Mouse (Mus musculus) forebrain, postnatal 0 days (tissue): ENCODE measurements around the gene Arhgap31. TPM values are rescaled to one million over a fixed set of nuclear protein-coding genes. Genes with fewer than 3 reads are reported as not detected.
"Not testable (repeated sequence)": the region's sequence is repeated elsewhere in the genome, so short reads cannot be mapped to it uniquely, and the experiment has no call there.

Source experiments
- ATAC-seq: fragments of 200-750 bp; cut with Nextera tagmentation; 2 replicates; pipeline ENCODE4 v1.8.0; 2017; ENCODE audit warnings: mild to moderate bottlenecking, moderate library complexity
- DNase-seq: peaks from one replicate; pipeline ENCODE4 v3.0.0-alpha.2; 2015
- H3K27ac ChIP-seq: fragments of 300-500 bp; sonication (generic); 2 replicates; pipeline ENCODE4 v1.5.1; 2014; ENCODE audit warnings: low read depth, mild to moderate bottlenecking, antibody characterized with exemption, low read length, moderate library complexity, mixed read lengths
- H3K27me3 ChIP-seq: fragments of 300-500 bp; sonication (generic); 2 replicates; pipeline ENCODE4 v1.6.1; 2014; ENCODE audit warnings: mild to moderate bottlenecking, low read length, mixed read lengths; ENCODE audit not compliant: insufficient read depth
- H3K36me3 ChIP-seq: fragments of 300-500 bp; sonication (generic); 2 replicates; pipeline ENCODE4 v1.6.1; 2014; ENCODE audit warnings: mild to moderate bottlenecking, moderate library complexity; ENCODE audit not compliant: insufficient read depth
- H3K4me1 ChIP-seq: fragments of 300-500 bp; sonication (generic); 2 replicates; pipeline ENCODE4 v1.6.1; 2014; ENCODE audit warnings: antibody characterized with exemption; ENCODE audit not compliant: insufficient read depth
- H3K4me2 ChIP-seq: fragments of 300-500 bp; sonication (generic); 2 replicates; pipeline ENCODE4 v1.6.1; 2014; ENCODE audit warnings: low read depth, mild to moderate bottlenecking, moderate library complexity
- H3K4me3 ChIP-seq: fragments of 300-500 bp; sonication (generic); 2 replicates; pipeline ENCODE4 v1.5.1; 2014; ENCODE audit warnings: low read depth, low read length, mixed read lengths
- H3K9ac ChIP-seq: fragments of 300-500 bp; sonication (generic); 2 replicates; pipeline ENCODE4 v1.6.1; 2014; ENCODE audit warnings: mild to moderate bottlenecking
- H3K9me3 ChIP-seq: fragments of 300-500 bp; sonication (generic); 2 replicates; pipeline ENCODE4 v1.6.1; 2016; ENCODE audit warnings: low read length
- CTCF ChIP-seq: sonication (generic); IDR thresholded peaks from 2 replicates; pipeline ENCODE4 v1.5.1; 2016; ENCODE audit warnings: antibody characterized with exemption, control low read depth, low read depth
- WGBS: fragments of 180-500 bp; shearing (Covaris S2); extraction: QIAGEN DNeasy Blood & Tissue Kit; methylation state at CpG from one replicate; pipeline ENCODE4 v1.1.7; 2014; 5-methylcytosine and 5-hydroxymethylcytosine counted together
- polyA plus RNA-seq: library from polyadenylated mRNA; unstranded; fragments of >200 nt; fragmentation: Nextera tagmentation; extraction: Ambion mirVana; gene quantifications from 2 replicates; pipeline ENCODE4 v1.2.1, GENCODE M21; 2015
- total RNA-seq: library from RNA; depleted of rRNA; stranded (reverse); fragments of >200 nt; gene quantifications from 2 replicates; pipeline ENCODE4 v1.2.3, GENCODE M21; 2014

Arhgap31 gene
- total and polyA plus RNA-seq, 2 experiments from 2014 or later = 2.4 to 9.6 TPM

DNA sequence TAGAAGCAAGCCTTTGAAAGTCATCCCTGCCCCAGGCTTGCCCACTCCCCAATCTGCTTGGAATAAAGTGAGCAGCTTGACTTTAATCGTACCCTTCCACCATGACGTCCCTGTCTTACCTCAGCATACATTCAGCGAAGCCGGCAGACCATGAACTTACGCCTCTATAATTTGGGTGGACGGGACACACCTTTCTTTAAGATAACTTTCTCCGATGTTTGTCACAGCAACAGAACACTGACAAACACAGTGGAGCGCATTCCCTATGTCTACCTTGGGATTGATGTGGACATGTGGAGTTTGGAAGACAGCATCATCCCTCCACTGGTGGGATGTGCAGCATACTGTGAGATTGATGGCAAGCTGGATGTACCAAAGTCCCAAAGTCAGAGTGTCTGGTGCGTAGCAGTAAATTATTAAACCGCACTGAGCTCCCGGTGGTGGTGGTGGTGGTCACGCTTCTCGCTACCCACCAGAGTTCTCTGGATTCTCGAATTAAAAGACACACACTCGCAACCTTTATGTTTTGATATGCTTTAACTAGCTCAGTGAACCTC, 15.6 kb upstream of the Arhgap31 start:
- no peak for TF ChIP-seq CTCF
- WGBS = 92% methylated on average over 15 of the region's 15 CpGs
- no peak for ATAC-seq
- no peak for DNase-seq
- no peak overlapping the region for H3K4me2 ChIP-seq
- H3K4me3 ChIP-seq = no peak overlapping the region
- no peaks in the 10 kb centered on the region for H3K36me3 ChIP-seq
- H3K9me3 ChIP-seq = no peaks in the 10 kb centered on the region
- no peak overlapping the region for H3K27ac ChIP-seq
- no peaks in the 10 kb centered on the region for H3K27me3 ChIP-seq
- no peaks in the 10 kb centered on the region for H3K4me1 ChIP-seq
- H3K9ac ChIP-seq = no peak overlapping the region

DNA sequence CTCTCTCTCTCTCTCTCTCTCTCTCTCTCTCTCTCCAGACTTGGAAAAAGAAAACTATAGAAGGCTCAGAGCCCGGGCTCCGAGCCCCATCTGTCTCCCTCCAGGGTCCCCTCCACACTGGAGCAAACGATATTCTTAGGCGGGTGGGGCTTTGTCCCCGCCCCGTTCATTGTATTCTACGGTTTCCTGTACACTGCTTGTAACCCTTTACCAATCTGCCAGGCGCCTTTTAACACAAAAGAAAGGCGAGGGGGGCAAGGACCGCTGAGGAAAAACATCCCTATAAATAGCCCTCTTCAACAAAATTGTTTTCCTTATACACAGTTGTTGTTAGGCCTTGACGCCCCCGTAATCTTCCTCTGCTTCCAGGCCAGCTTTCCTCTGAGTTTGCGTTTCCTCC, 11.9 kb upstream of the Arhgap31 start:
- Histone ChIP-seq H3K4me1 (no peaks in the 10 kb centered on the region), H3K4me2 (no peak overlapping the region), H3K4me3 (no peak overlapping the region), H3K27ac (peak overlapping the region; percentile 29; the same call in 1 of the 2 replicates), H3K9ac (no peak overlapping the region), H3K27me3 (no peaks in the 10 kb centered on the region), H3K9me3 (no peaks in the 10 kb centered on the region), H3K36me3 (no peaks in the 10 kb centered on the region)
- no peak for TF ChIP-seq CTCF
- 53% methylated on average over 13 of the region's 13 CpGs for WGBS
- ATAC-seq = no peak
- no peak for DNase-seq

DNA sequence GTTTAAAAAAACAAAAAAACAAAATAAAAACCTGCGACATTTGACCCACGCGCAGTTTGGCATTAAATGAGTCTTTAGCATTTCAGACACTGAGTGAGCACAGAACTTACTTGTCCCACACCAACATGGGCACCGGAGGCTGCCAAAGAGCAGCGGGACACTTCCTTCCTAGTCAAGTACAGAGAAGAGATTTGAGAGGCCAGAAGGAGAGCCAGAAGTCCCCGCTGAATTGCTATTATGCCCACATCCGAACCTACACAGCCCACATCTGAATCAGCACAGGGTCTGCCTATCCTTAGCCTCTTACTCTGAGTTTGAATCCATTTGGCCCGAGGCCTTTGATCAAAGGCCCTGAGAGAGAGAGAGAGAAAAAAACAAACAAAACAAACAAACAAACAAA, 11.2 kb upstream of the Arhgap31 start:
- Histone ChIP-seq H3K27ac (no peak overlapping the region), H3K4me1 (no peaks in the 10 kb centered on the region), H3K9ac (no peak overlapping the region), H3K36me3 (no peaks in the 10 kb centered on the region), H3K4me2 (no peak overlapping the region), H3K4me3 (no peak overlapping the region), H3K27me3 (no peaks in the 10 kb centered on the region), H3K9me3 (no peaks in the 10 kb centered on the region)
- no peak for TF ChIP-seq CTCF
- ATAC-seq (peak; percentile 72), DNase-seq (no peak)
- WGBS = 77% methylated on average over 8 of the region's 8 CpGs

DNA sequence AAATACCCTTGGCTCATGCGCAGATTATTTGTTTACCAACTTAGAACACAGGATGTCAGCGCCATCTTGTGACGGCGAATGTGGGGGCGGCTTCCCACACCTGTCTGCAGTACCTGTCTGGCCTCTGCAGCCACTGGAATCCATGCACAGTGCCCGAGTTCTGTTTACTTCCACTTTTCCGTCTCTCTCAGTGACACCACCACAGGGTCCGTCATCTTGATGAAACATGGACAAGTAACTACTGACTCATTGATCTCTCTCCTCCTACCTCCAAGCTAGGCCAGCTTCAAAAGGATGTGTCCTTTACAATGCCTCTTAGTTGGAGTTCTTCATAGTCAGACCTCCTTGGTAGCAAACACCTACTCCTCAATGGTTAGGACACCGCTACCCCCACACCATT, 8.3 kb upstream of the Arhgap31 start:
- no peak for DNase-seq
- no peak overlapping the region for H3K4me2 ChIP-seq
- no peak for TF ChIP-seq CTCF
- no peak overlapping the region for H3K9ac ChIP-seq
- no peak overlapping the region for H3K4me3 ChIP-seq
- H3K9me3 ChIP-seq = no peaks in the 10 kb centered on the region
- no peak for ATAC-seq
- 98% methylated on average over 8 of the region's 9 CpGs for WGBS
- no peak overlapping the region for H3K27ac ChIP-seq
- no peaks in the 10 kb centered on the region for H3K4me1 ChIP-seq
- H3K36me3 ChIP-seq = no peaks in the 10 kb centered on the region
- H3K27me3 ChIP-seq = no peaks in the 10 kb centered on the region

DNA sequence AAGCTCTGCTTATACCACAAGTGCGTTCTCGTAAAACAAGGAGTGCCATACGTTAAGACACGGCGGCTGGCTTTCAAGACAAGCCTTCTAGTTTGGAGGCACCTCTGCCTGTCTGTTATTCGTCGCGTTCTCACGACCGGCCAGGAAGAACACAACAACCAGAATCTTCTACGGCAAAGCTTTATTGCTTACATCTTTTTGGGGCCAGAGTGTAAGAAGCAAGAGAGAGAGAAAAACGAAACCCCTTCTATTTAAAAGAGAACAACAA, 1.1 kb upstream of the Arhgap31 start:
- H3K9me3 ChIP-seq, ATAC-seq, H3K9ac ChIP-seq, H3K4me1 ChIP-seq, DNase-seq, H3K36me3 ChIP-seq, H3K4me3 ChIP-seq, H3K27ac ChIP-seq, H3K27me3 ChIP-seq: not testable (repeated sequence)
- WGBS = 59% methylated on average over 11 of the region's 12 CpGs
- H3K4me2 ChIP-seq = peak overlapping the region; percentile 27; the same call in 1 of the 2 replicates

DNA sequence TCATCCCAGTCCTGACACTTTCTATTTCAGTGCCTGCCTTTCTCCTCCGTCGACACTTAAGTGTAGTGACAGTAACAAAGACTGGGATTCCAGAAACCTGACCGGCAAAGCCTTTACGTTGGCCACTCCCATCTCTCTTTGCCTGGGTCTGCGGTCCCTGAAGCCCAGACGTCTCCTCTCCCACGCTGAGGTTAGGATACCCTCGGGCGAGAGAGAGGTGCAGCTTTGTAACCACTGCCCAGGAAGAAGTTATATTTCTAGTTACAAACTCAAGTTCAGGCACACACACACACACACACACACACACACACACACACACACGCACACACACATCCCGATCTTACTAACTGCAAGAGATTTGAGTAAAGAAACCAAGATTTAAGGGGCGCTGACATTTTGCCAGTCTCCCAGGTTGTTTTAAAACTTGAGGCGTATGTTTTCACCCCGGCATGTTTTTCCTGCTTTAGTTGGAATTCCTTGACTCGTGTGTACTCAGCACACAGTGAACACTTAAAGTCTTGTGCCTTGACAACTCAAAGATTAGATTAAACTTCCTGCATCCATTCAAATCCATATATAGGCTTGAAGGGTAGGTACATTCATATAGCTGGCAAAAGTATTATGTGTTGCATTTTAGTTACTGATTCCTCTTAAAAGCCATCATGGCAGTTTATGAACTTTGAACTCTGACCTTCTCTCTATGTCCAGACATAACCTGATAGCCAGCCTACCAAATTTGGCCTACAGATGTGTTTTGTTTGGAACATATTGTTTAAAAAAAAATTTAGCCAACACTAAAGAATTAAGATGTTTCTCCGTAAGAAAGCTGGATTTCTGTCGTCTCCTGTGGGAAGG, 557 bp upstream of the Arhgap31 start:
- Histone ChIP-seq H3K4me2 (peak overlapping the region; percentile 85), H3K27me3 (no peaks in the 10 kb centered on the region), H3K4me1 (0 out of 2 replicates have a peak, but pooled peaks cover 5% of the 10 kb centered on the region), H3K9ac (peak overlapping the region; percentile 60), H3K27ac (peak overlapping the region; percentile 67), H3K9me3 (no peaks in the 10 kb centered on the region), H3K4me3 (peak overlapping the region; percentile 66), H3K36me3 (no peaks in the 10 kb centered on the region)
- ATAC-seq = no peak; the same call in 1 of the 2 replicates
- WGBS = 25% methylated on average over 17 of the region's 17 CpGs
- peak; percentile 33 for DNase-seq
- TF ChIP-seq CTCF = no peak

DNA sequence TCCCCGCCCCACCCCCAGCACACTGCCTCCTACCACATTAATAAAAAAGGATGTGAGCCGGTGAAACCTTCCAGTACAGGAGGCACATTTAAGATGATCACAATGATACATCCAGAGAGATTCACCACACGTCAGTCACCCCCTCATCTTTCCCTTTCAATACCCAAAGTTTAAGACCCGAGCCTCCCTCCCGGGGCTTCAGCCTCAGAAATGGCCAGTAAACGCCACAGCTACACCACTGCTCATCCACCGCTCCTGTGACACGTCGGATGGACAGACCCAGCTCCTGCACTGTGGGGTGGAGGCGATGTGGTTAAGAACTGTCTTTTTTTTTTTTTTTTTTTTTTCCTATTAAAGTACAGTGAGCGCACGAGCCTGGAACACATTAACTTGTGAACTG, 969 bp downstream of the Arhgap31 start:
- Histone ChIP-seq H3K27me3 (no peaks in the 10 kb centered on the region), H3K36me3 (no peaks in the 10 kb centered on the region), H3K27ac (no peak overlapping the region), H3K9ac (peak overlapping the region; percentile 60), H3K9me3 (no peaks in the 10 kb centered on the region), H3K4me1 (0 out of 2 replicates have a peak, but pooled peaks cover 5% of the 10 kb centered on the region), H3K4me3 (peak overlapping the region; percentile 66), H3K4me2 (peak overlapping the region; percentile 85)
- WGBS = 7% methylated on average over 12 of the region's 12 CpGs
- ATAC-seq (no peak), DNase-seq (no peak)
- TF ChIP-seq CTCF = no peak
